9 mouse cellular contexts compared by ENCODE assay signal in genomic region chr5:44476356-44476755, GRCm38 (mm10).
A peak's percentile ranks its signal among the peaks of the same experiment; 100 is the strongest.
DNase-seq lines count a peak whose midpoint lies in the region; ATAC-seq and TF ChIP-seq lines count a peak whose summit lies in the region.
"Had no signal": no experiment of that assay in that cellular context is flagged by ENCODE, and none has a peak within 500 bp of the region (broad histone marks: within the 10 kb centered on the region; RNA-seq: fewer than 3 reads in every experiment).

No protein-coding gene starts in this region.

- H3K9me3 ChIP-seq in heart, postnatal 0 days (replicated peaks; ENCODE audit: control insufficient read depth, low read length): no peaks in the 10 kb centered on the region
- H3K9me3 ChIP-seq in heart, embryonic 10.5 days: no peaks in the 10 kb centered on the region
- no peaks in the 10 kb centered on the region for H3K9me3 ChIP-seq in lung, postnatal 0 days (ENCODE audit: low read length)
- H3K9me3 ChIP-seq in embryonic facial prominence, embryonic 14.5 days (ENCODE audit: control insufficient read depth, low read length): no peaks in the 10 kb centered on the region
- H3K9me3 ChIP-seq: G1E had no signal

- no peak overlapping the region for H3K4me3 ChIP-seq in heart, postnatal 0 days (ENCODE audit: low read depth, low read length)
- H3K4me3 ChIP-seq in heart, embryonic 10.5 days: no peak overlapping the region
- H3K4me3 ChIP-seq in lung, postnatal 0 days (ENCODE audit: low read depth, low read length): no peak overlapping the region
- H3K4me3 ChIP-seq in embryonic facial prominence, embryonic 14.5 days (ENCODE audit: low read depth, low read length): no peak overlapping the region

- H3K4me1 ChIP-seq in heart, postnatal 0 days (ENCODE audit: control insufficient read depth, insufficient read depth): no peaks in the 10 kb centered on the region
- H3K4me1 ChIP-seq in heart, embryonic 10.5 days: no peaks in the 10 kb centered on the region
- no peaks in the 10 kb centered on the region for H3K4me1 ChIP-seq in lung, postnatal 0 days (ENCODE audit: insufficient read depth, low read depth, low read length)
- H3K4me1 ChIP-seq in embryonic facial prominence, embryonic 14.5 days (ENCODE audit: control insufficient read depth, insufficient read depth, low read length): no peaks in the 10 kb centered on the region

- no peaks in the 10 kb centered on the region for H3K27me3 ChIP-seq in heart, postnatal 0 days (ENCODE audit: control insufficient read depth, insufficient read depth, low read length)
- H3K27me3 ChIP-seq in heart, embryonic 10.5 days (ENCODE audit: insufficient read depth, poor library complexity, severe bottlenecking): no peaks in the 10 kb centered on the region
- no peaks in the 10 kb centered on the region for H3K27me3 ChIP-seq in lung, postnatal 0 days (replicated peaks; ENCODE audit: insufficient read depth, low read length)
- H3K27me3 ChIP-seq in embryonic facial prominence, embryonic 14.5 days (replicated peaks; ENCODE audit: control insufficient read depth, insufficient read depth, low read length): no peaks in the 10 kb centered on the region

- DNase-seq in heart, postnatal 0 days (ENCODE audit: low spot score): no peak
- DNase-seq in heart, embryonic 10.5 days (ENCODE audit: low spot score): no peak
- peak; percentile 21 for DNase-seq in lung, postnatal 0 days (ENCODE audit: low spot score)
- no peak for DNase-seq in lung, postnatal 14 days
- DNase-seq in embryonic facial prominence, embryonic 14.5 days (ENCODE audit: low spot score): peak; percentile 30
- DNase-seq in retina, postnatal 1 day: peak; percentile 51
- no peak for DNase-seq in cerebellum, adult 9-11 months
- no peak for DNase-seq in adrenal gland, postnatal 4 days (ENCODE audit: low spot score in 2 of 2)

- H3K9ac ChIP-seq in heart, postnatal 0 days (replicated peaks; ENCODE audit: low read depth, low read length): no peak overlapping the region
- no peak overlapping the region for H3K9ac ChIP-seq in lung, postnatal 0 days (replicated peaks; ENCODE audit: low read depth)
- H3K9ac ChIP-seq in embryonic facial prominence, embryonic 14.5 days (ENCODE audit: low read depth, low read length): no peak overlapping the region

- TF ChIP-seq EP300 in heart, postnatal 0 days (IDR thresholded peaks at IDR 0.05; ENCODE audit: low read depth): no peak
- no peak for TF ChIP-seq EP300 in lung, postnatal 0 days (IDR thresholded peaks at IDR 0.05)

- H3K27ac ChIP-seq in heart, postnatal 0 days (ENCODE audit: low read depth): no peak overlapping the region
- H3K27ac ChIP-seq in heart, embryonic 10.5 days: no peak overlapping the region
- H3K27ac ChIP-seq in lung, postnatal 0 days (ENCODE audit: low read length): no peak overlapping the region
- H3K27ac ChIP-seq in embryonic facial prominence, embryonic 14.5 days (replicated peaks; ENCODE audit: low read depth, low read length): no peak overlapping the region

- no peaks in the 10 kb centered on the region for H3K36me3 ChIP-seq in heart, postnatal 0 days (replicated peaks; ENCODE audit: control insufficient read depth, insufficient read depth, low read length)
- no peaks in the 10 kb centered on the region for H3K36me3 ChIP-seq in heart, embryonic 10.5 days
- no peaks in the 10 kb centered on the region for H3K36me3 ChIP-seq in lung, postnatal 0 days (ENCODE audit: insufficient read depth, low read length)
- H3K36me3 ChIP-seq in embryonic facial prominence, embryonic 14.5 days (ENCODE audit: control insufficient read depth, insufficient read depth, low read length): 0 out of 2 replicates have a peak, but pooled peaks cover 4% of the 10 kb centered on the region
- H3K36me3 ChIP-seq: G1E had no signal

- TF ChIP-seq CTCF in heart, postnatal 0 days (IDR thresholded peaks at IDR 0.05; ENCODE audit: low read depth): peak; percentile 44
- TF ChIP-seq CTCF in lung, postnatal 0 days (IDR thresholded peaks at IDR 0.05): peak; percentile 56

- WGBS in heart, postnatal 0 days: 22% methylated on average over 4 of the region's 4 CpGs
- WGBS in heart, embryonic 10.5 days: 13% methylated on average over 4 of the region's 4 CpGs
- 34% methylated on average over 4 of the region's 4 CpGs for WGBS in lung, postnatal 0 days
- WGBS in embryonic facial prominence, embryonic 14.5 days: 36% methylated on average over 4 of the region's 4 CpGs

- no peak overlapping the region for H3K4me2 ChIP-seq in heart, postnatal 0 days (ENCODE audit: low read depth, low read length)
- H3K4me2 ChIP-seq in lung, postnatal 0 days (replicated peaks; ENCODE audit: low read depth, low read length): no peak overlapping the region
- H3K4me2 ChIP-seq in embryonic facial prominence, embryonic 14.5 days (ENCODE audit: low read depth, low read length): no peak overlapping the region

- ATAC-seq in heart, postnatal 0 days (ENCODE audit: insufficient read depth, low read depth): 0 out of 2 replicates have a peak, but pooled peaks have one; percentile 44
- ATAC-seq in lung, postnatal 0 days: no peak
- ATAC-seq in embryonic facial prominence, embryonic 14.5 days (ENCODE audit: low read depth): 0 out of 2 replicates have a peak, but pooled peaks have one; percentile 9

Comparison
In these comparisons a context has a peak if more than half of its experiments do, and no peak if none do; other contexts are left out.
1. DNase-seq: peak in lung, postnatal 0 days (single experiment), embryonic facial prominence, embryonic 14.5 days (single experiment) and retina, postnatal 1 day (single experiment); none in heart, postnatal 0 days (single experiment), heart, embryonic 10.5 days (single experiment), lung, postnatal 14 days (single experiment), cerebellum, adult 9-11 months (single experiment) and adrenal gland, postnatal 4 days (0 of 2).